Mouse (Mus musculus) forebrain, embryonic 16.5 days (tissue): ENCODE measurements at regions not wholly inside any gene's neighbourhood (a gene's known extent, or its start where the extent isn't known, plus 50 kb on each side); places are given as distances from the start of the nearest gene placed in this dataset.

Experiments
- ATAC-seq: fragments of 200-750 bp; cut with Nextera tagmentation; 2 replicates; pipeline ENCODE4 v1.8.0; 2017; ENCODE audit warnings: mild to moderate bottlenecking, moderate library complexity
- H3K27ac ChIP-seq: fragments of 300-500 bp; sonication (generic); 2 replicates; pipeline ENCODE4 v1.5.1; 2014; ENCODE audit warnings: low read length, control low read depth
- H3K27me3 ChIP-seq: fragments of 300-500 bp; sonication (generic); replicated peaks from 2 replicates; pipeline ENCODE4 v1.6.1; 2014; ENCODE audit warnings: low read length; ENCODE audit not compliant: control insufficient read depth, insufficient read depth
- H3K36me3 ChIP-seq: fragments of 300-500 bp; sonication (generic); 2 replicates; pipeline ENCODE4 v1.6.1; 2014; ENCODE audit not compliant: control insufficient read depth, insufficient read depth
- H3K4me1 ChIP-seq: fragments of 300-500 bp; sonication (generic); replicated peaks from 2 replicates; pipeline ENCODE4 v1.6.1; 2014; ENCODE audit warnings: low read length; ENCODE audit not compliant: control insufficient read depth, insufficient read depth
- H3K4me2 ChIP-seq: fragments of 300-500 bp; sonication (generic); 2 replicates; pipeline ENCODE4 v1.6.1; 2014; ENCODE audit warnings: mild to moderate bottlenecking, low read length, control low read depth
- H3K4me3 ChIP-seq: fragments of 300-500 bp; sonication (generic); replicated peaks from 2 replicates; pipeline ENCODE4 v1.5.1; 2014; ENCODE audit warnings: mild to moderate bottlenecking, low read length, control low read depth
- H3K9ac ChIP-seq: fragments of 300-500 bp; sonication (generic); replicated peaks from 2 replicates; pipeline ENCODE4 v1.6.1; 2014; ENCODE audit warnings: low read depth, low read length, control low read depth
- H3K9me3 ChIP-seq: fragments of 300-500 bp; sonication (generic); 2 replicates; pipeline ENCODE4 v1.6.1; 2016; ENCODE audit warnings: low read length; ENCODE audit not compliant: control insufficient read depth
- WGBS: fragments of 180-500 bp; shearing (Covaris S2); extraction: QIAGEN DNeasy Blood & Tissue Kit; methylation state at CpG from one replicate; pipeline ENCODE4 v1.1.7; 2014; 5-methylcytosine and 5-hydroxymethylcytosine counted together

DNA sequence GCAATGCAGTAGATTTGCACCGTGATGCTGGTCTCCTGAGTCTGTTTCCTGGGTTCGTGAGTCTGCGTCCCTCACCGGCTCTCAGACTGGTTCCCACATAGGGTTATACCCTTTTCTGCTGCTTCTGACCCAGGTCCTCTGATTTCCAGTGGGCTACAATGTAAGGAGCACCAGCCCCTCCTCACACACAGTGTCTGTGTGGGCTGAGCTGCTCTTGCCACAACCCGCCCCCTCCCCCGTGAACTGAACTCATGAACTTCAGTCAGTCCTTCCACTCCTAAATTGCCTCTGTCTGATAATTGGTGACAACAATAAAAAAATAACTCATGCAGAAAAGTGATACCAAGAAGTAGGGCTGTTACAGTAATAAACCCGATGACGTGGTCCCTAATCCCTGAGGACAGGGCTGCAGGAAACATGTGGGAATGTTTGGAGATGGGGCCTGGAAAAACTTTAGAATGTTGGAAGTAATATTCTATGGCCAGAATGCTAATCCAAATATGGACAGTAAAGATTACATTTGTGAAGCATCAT lies 54.2 kb upstream of the Ankfn1 start:
- Histone ChIP-seq H3K4me1 (no peaks in the 10 kb centered on the region), H3K9ac (no peak overlapping the region), H3K4me2 (no peak overlapping the region), H3K9me3 (no peaks in the 10 kb centered on the region), H3K27me3 (no peaks in the 10 kb centered on the region), H3K36me3 (no peaks in the 10 kb centered on the region), H3K4me3 (no peak overlapping the region), H3K27ac (no peak overlapping the region)
- ATAC-seq = no peak
- 83% methylated on average over 8 of the region's 8 CpGs for WGBS
